Mouse (Mus musculus) gastrocnemius, adult 8-10 months (tissue): Measurements from ENCODE around the gene Ndufs5. TPM values are rescaled to one million over a fixed set of nuclear protein-coding genes. Genes with fewer than 3 reads are reported as not detected.

Experiments
- DNase-seq, 2 experiments: peaks; one replicate each; pipeline ENCODE4 v3.0.0; 2022; ENCODE audit warnings: low spot score in 2 of 2
- total RNA-seq, 4 experiments: library from RNA; stranded (reverse); gene quantifications; 2 replicates each; pipeline ENCODE4 v1.2.4; 2022

Gene Ndufs5
- total RNA-seq, 4 experiments from 2014 or later = 230 to 275 (median 261) TPM

DNA sequence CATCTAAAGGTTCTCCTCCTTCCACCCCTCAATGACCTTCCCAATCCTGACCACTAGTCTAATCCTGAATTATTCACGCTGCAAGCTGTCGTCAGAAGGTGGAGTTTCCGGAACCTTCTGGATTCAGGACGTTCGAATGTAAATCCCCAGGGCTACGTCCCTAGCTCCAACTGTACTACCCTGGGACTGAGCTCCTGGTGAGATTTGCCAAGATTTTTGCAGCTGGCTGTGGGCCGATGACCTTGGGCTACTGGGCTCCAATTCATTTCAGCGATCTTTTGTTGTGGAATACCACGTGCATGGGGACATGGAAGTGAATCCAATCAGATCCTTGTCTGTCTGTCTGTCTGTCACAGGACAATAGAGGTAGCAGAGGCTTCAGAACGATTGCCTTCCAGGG is 27.7 kb downstream of the Ndufs5 start:
- DNase-seq = no peak

DNA sequence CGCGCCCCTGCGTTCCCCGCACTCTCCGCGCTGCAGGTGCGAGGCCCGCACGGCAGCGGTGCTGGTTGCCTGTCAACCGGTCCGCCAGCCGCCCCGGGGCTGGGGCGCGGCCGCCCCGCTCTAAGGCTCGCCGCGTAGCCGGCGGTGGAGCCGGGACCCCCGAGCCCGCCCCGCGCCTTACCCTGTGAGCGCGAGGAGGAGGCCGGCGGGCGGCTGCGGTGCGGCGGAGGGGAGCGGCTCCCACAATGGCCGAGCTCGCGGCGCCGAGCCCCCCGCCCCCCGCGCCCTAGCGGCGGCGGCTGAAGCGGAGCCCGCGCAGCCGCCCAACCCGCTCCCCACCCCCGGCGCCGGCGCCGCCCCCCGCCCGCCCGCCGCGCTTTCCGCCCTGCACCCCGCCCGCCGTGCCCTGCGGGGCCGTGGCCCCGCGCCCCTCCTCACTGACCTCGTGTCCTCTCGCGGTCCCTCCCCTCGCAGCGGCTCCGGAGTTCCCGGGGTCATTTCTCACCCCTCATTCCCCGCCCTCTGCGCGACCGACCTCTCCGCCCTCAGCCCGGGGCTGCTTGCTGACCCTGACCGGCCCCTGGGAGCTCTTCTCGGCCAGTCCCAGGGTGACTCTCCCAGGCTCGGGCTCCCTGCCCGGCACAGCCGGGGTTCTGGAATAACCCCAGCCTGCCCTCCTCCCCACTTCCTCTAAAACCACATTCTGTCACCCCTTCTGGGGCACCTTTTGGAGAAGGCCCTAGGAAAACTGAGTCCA is 30.8 kb downstream of the Ndufs5 start:
- no peak for DNase-seq

DNA sequence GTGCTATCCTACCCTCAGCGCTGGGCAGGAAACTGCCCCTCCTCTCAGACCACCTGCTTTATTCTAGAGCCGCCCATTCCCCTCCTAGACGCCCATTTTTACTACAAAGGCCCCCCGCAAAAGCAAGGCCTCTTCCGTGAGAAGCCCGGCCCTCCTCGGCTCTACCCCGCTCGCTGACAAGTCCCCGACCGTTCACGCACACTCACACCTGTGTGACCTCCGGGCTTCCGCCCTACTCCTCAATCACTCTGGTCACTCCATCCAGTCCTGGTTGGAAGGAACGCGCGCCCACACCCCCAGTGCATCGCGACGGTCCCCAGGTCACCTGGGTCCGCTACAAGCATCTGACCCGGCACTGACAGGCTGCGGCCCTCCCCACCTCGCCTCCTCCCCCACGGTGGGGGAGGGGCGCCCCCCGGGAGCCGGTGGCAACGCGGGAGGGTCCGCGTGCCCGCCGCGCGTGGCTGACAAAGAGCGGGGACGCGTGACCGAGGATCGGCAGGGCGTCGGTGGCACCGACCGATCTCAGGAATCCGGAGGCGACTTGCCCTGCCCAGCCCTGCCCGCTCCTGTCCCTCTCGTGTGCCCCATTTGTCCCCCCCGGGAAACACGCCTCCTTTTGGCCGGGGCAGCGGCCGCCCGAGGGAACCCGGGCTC is 31.5 kb downstream of the Ndufs5 start:
- no peak for DNase-seq

DNA sequence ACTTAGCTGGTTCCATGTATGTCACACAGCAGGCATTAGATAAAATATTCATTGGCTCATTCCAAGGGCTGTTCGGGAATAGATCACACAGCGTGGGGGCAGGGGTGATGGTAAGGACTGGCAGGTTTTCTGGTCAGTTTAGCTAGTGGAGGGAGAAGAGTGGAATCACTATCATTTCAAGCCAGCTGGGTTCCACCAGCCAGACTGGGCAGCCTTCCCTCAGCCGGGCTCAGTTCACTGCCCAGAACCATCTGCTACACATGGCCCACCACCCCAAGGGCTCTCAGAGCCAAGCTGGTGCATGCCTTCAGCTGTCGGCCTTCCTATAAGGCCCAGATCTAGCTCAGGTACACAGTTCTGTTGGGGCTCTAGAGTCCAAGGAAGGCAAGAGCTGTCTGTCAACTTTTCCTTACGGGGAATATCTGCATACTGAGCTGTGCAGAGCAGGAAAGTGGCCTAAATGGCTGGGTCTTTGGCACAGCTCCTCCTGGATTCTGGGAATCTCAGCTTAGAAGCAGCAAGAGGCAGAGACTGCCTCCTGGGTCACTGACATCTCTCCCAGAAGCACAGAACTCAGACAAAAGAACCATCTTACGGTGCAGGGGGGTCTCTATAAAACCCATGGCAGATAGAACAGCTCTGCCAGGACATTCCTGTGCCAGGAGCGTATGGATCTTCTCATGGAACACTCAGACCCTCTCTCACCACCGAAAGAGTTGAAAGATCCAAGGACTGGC is 32.3 kb downstream of the Ndufs5 start:
- DNase-seq = no peak

- no peak for DNase-seq
Measured at GRCm38 (mm10) chr4:123685046-123685445, 33.0 kb downstream of the Ndufs5 start.

- DNase-seq = no peak
Measured at GRCm38 (mm10) chr4:123684260-123684659, 33.7 kb downstream of the Ndufs5 start, which contains the start of gene Macf1. Gene Macf1 (minus strand): TSS chr4:123684360.

DNA sequence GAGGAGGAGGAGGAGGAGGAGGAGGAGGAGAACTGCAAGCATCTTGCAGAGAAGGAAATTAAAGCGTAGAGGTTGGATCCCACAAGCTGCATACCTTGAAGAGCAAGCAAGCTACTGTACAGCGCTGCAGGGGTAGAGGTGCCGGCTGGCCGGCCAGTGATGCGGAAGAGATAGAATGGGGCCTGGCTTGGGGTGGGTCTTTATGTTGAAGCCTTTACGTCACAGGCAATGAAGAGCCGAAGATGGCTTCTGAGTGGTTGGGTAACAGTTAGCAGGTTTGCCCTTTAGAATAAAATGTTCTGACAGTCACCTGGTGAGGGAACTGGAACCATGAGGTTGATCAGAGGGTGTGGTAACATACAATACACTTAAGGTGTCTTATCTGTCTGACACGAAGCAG is 35.7 kb downstream of the Ndufs5 start:
- DNase-seq = no peak

GRCm38 (mm10) chr4:123680962-123681361 is 37.0 kb downstream of the Ndufs5 start:
- DNase-seq = no peak

DNA sequence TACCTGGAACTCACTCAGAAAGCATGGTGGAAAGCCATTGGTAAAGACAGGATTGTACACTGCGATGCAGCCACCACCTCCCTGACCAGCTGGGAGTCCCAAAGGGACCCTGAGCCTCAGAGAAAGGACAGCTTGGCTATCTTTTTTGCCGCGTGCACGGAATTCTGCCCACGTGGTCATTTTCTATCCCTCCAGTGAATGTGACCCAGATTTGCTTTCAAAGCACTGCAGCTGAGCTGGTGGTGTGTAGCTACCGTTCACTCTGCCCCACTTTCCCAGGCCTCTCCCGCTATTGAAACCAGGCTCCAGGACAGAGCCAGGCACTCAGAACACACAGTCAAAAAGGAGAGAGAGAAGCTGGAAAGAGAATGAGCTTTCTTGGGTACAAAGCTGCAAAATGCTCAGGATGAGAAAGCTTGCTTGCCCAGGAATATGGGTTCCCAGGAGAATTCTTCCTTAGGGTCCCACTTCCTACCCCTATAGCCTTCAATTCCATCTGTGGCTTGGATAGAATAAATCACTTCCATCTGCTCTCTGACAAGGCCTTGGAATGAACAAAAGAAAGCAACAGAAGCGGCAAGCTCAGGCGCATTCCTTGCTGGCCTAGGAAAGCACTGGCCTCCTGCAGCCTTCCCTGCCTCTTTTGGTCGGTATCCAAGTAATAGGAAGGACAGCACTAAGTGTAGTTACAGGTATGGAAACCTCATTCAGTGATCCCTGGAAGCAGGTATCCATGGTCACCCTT is 40.8 kb downstream of the Ndufs5 start:
- DNase-seq = no peak

GRCm38 (mm10) chr4:123670598-123670997 is 47.4 kb downstream of the Ndufs5 start:
- DNase-seq = no peak

- no peak for DNase-seq
Measured at GRCm38 (mm10) chr4:123669696-123670095, 48.3 kb downstream of the Ndufs5 start.

- peak; percentile 59 to 68 for DNase-seq
Measured at GRCm38 (mm10) chr4:123667260-123667867, 50.6 kb downstream of the Ndufs5 start.

- no peak for DNase-seq
Measured at GRCm38 (mm10) chr4:123666517-123666916, 51.5 kb downstream of the Ndufs5 start.

DNA sequence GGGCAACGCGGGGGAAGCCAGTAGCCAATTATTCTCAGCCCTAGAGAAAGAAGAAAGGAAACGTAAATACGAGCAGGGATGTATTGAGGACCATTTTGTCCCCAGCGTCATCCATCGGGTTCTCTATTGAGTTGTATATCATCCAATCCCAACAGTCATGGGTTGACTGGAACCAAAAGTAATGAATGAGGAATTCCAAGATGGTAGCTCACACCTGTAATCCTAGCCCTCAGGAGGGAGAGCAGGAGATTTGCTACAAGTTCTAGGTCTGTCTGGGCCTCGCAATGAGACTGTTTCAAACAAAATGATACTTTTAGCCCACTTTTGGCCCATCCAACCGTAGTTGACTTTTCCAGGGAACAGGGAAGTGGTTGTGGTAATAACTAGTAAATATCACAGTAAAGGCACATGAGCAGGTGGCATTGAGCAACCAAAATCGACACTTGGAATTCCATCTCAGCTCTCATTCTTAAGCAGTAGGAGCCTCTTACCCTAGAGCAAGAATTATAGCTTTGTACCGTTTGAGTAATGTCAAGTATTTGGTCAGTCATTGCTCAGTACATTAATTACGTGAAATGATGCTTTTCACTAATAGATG is 52.2 kb downstream of the Ndufs5 start:
- DNase-seq = no peak

GRCm38 (mm10) chr4:123664951-123665661 is 52.9 kb downstream of the Ndufs5 start:
- no peak for DNase-seq

DNA sequence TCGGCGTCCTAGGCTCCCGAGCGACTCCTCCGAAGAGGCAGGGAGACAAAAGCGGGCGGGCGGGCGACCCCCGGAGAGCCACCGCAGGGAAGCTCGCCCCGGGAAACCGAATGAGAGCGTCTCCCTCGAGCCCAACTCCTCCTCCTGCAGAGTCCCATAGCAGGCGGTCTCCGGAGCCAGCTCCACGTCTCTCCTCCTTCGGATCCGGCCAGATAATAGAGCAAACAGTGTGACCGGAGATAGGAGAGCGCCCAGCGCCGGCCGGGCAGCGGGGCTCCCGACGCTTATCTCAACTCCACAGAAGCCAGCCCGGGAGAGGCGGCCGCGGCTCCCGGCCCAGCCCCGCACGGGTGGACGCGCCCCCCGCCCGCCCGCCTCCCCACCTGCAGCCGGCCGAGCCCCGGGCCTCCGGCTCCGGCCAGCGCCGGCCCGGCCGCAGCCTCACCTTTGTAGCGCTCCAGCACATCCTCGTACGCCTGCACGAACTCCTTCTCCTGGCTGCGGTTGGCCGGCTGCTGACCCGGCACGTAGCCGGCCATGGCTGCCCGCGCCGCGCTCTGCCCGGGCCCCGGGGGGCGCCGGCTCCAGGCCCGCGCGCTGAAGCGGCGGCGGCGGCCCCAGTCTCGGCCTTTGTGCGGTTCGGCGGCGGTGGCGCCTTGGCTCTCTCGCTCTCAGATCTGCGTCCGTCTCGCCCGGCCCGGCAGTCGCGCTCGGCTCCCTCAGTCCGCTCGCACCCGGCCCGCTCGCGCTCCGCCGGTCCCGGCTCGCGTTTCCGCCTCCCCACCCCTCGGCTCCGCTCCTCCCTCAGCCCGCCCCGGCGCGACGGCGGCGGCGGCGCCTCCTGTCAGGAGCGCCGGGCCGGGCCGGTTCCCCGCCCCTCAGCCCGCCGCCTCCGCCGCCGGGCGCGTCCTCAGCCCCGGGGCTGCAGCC is 53.7 kb downstream of the Ndufs5 start:
- peak; percentile 45 to 49 for DNase-seq

GRCm38 (mm10) chr4:123663688-123663965 is 54.4 kb downstream of the Ndufs5 start:
- DNase-seq = no peak

DNA sequence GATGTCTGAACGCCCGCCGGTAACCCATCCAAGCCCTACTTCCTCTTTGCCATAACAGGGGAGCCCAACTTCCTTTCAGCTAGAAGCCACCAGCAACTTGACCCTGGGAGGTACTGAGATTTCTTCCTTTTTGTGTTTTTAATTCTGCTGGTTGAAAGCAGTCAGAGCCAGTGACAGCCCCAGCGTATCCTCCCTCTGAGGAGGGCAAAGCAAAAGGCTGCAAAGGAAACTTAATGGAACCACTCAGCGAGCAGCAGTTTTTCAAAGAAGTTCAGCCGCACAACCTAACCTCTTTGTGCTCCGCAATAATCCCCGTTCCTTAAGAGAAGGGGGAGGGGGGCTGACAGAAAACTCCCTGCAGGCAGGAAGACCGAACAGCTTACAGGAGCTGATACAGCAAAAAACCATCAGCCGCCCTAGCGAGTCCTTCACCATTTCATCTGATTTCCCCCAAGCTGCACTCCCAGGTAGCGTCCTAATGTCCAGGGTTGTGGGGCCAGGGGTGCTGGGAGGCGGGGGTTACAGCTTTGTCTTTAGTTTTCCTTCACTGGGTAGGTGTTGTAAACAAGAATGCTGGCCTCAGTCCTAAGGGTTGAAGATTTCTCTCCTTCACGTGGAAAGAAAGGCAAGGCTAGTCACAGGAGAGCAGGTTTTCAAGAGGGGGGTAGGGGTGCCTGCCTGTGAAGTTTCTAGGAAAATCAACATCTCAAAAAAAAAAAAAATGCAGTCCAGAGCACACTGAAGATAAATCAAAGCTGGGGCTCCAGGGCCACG is 54.9 kb downstream of the Ndufs5 start:
- no peak for DNase-seq
